In the genomic region with DNA sequence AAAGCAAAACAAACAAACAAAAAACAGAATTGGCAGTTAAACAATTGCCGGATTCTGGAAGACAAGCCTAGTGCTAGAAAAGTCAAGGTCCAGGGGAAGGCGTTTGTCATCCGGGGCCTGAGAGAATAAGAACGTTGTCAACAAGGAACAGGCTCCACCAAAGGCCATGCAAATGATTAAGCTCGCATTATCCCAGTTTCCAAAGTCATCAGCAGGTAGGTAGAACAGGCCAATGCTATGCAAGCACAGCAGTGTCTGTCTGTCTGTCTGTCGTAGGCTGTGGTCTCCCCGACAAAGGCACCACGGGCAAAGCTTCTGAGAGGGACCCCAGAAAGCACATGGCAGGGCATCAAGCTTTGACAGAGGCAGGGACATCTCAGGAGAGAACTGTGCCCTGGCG, we compare ENCODE assay signal across 20 mouse cellular contexts. TPM values are rescaled to one million over a fixed set of nuclear protein-coding genes. Genes with fewer than 3 reads are reported as not detected.
A peak's percentile ranks its signal among the peaks of the same experiment; 100 is the strongest.
DNase-seq lines count a peak whose midpoint lies in the region; ATAC-seq and TF ChIP-seq lines count a peak whose summit lies in the region.
"Had no signal": no experiment of that assay in that cellular context is flagged by ENCODE, and none has a peak within 500 bp of the region (broad histone marks: within the 10 kb centered on the region; RNA-seq: fewer than 3 reads in every experiment).

No protein-coding gene starts in this region.

- DNase-seq in kidney, adult 2 months: peak; percentile 41
- peak; percentile 56 for DNase-seq in midbrain, embryonic 11.5 days (ENCODE audit: low spot score, missing footprints)
- no peak for DNase-seq in midbrain, embryonic 14.5 days
- no peak for DNase-seq in cerebellum, adult 9-11 months
- DNase-seq: adrenal gland, postnatal 14 days; adrenal gland, postnatal 36 days; cerebellum, adult 11-12 months; cerebellum, adult 2 months; cerebellum, adult 9-10 months; cerebellum, postnatal 14 days; cerebellum, postnatal 36 days; embryo, embryonic 11 days had no signal

- no peak for ATAC-seq in kidney, embryonic 15.5 days (replicated peaks; ENCODE audit: low FRiP score)
- no peak for ATAC-seq in midbrain, embryonic 11.5 days (ENCODE audit: low FRiP score)
- ATAC-seq in midbrain, embryonic 14.5 days (ENCODE audit: low FRiP score, low TSS enrichment): no peak
- ATAC-seq: forebrain, embryonic 14.5 days; forebrain, embryonic 16.5 days had no signal

- TF ChIP-seq POLR2A in kidney, adult 2 months (IDR thresholded peaks at IDR 0.05; ENCODE audit: low read depth, low read length): no peak

- no peak overlapping the region for H3K9ac ChIP-seq in kidney, embryonic 15.5 days
- no peak overlapping the region for H3K9ac ChIP-seq in midbrain, embryonic 11.5 days (ENCODE audit: low read length)
- no peak overlapping the region for H3K9ac ChIP-seq in midbrain, embryonic 14.5 days (replicated peaks; ENCODE audit: low read length)
- H3K9ac ChIP-seq: embryonic facial prominence, embryonic 13.5 days; embryonic facial prominence, embryonic 15.5 days; forebrain, embryonic 12.5 days had no signal

- 71% methylated on average over 9 of the region's 9 CpGs for WGBS in kidney, adult 2 months
- WGBS in kidney, embryonic 15.5 days: 81% methylated on average over 9 of the region's 9 CpGs
- WGBS in midbrain, embryonic 11.5 days: 90% methylated on average over 9 of the region's 9 CpGs
- WGBS in midbrain, embryonic 14.5 days: 88% methylated on average over 9 of the region's 9 CpGs

- no peaks in the 10 kb centered on the region for H3K27me3 ChIP-seq in kidney, adult 2 months (replicated peaks; ENCODE audit: control insufficient read depth, insufficient read depth, low read length)
- H3K27me3 ChIP-seq in kidney, embryonic 15.5 days: peaks cover 7% of the 10 kb centered on the region; the same call in 1 of the 2 replicates
- no peaks in the 10 kb centered on the region for H3K27me3 ChIP-seq in midbrain, embryonic 11.5 days (ENCODE audit: control insufficient read depth, insufficient read depth, low read length)
- H3K27me3 ChIP-seq in midbrain, embryonic 14.5 days (ENCODE audit: control insufficient read depth, insufficient read depth, low read length): no peaks in the 10 kb centered on the region
- H3K27me3 ChIP-seq: embryonic facial prominence, embryonic 13.5 days; embryonic facial prominence, embryonic 15.5 days had no signal

- H3K9me3 ChIP-seq in kidney, embryonic 15.5 days (replicated peaks): no peaks in the 10 kb centered on the region; the same call in 1 of the 2 replicates
- no peaks in the 10 kb centered on the region for H3K9me3 ChIP-seq in midbrain, embryonic 11.5 days (ENCODE audit: control insufficient read depth, low read length)
- no peaks in the 10 kb centered on the region for H3K9me3 ChIP-seq in midbrain, embryonic 14.5 days (ENCODE audit: control insufficient read depth, low read length)
- H3K9me3 ChIP-seq: embryonic facial prominence, embryonic 15.5 days; forebrain, embryonic 10.5 days; forebrain, embryonic 12.5 days had no signal

- H3K4me3 ChIP-seq in kidney, adult 2 months (ENCODE audit: insufficient read depth, low read depth, low read length): no peak overlapping the region
- no peak overlapping the region for H3K4me3 ChIP-seq in kidney, embryonic 15.5 days (replicated peaks)
- no peak overlapping the region for H3K4me3 ChIP-seq in midbrain, embryonic 11.5 days (ENCODE audit: low read depth, low read length)
- H3K4me3 ChIP-seq in midbrain, embryonic 14.5 days (replicated peaks; ENCODE audit: low read depth, low read length): no peak overlapping the region
- H3K4me3 ChIP-seq: embryonic facial prominence, embryonic 13.5 days; embryonic facial prominence, embryonic 15.5 days; erythroblast, embryonic 14.5 days; forebrain, embryonic 10.5 days; forebrain, embryonic 12.5 days had no signal

- no peak overlapping the region for H3K4me2 ChIP-seq in kidney, embryonic 15.5 days
- no peak overlapping the region for H3K4me2 ChIP-seq in midbrain, embryonic 11.5 days
- H3K4me2 ChIP-seq in midbrain, embryonic 14.5 days (ENCODE audit: low read length): no peak overlapping the region
- H3K4me2 ChIP-seq: embryonic facial prominence, embryonic 13.5 days; embryonic facial prominence, embryonic 15.5 days; forebrain, embryonic 12.5 days had no signal

- TF ChIP-seq CTCF in kidney, adult 2 months (conservative IDR thresholded peaks at IDR 0.05; ENCODE audit: insufficient read depth, insufficient read length, low read depth, low read length): no peak

- no peaks in the 10 kb centered on the region for H3K36me3 ChIP-seq in kidney, adult 2 months (ENCODE audit: control insufficient read depth, insufficient read depth, low read length)
- no peaks in the 10 kb centered on the region for H3K36me3 ChIP-seq in kidney, embryonic 15.5 days
- H3K36me3 ChIP-seq in midbrain, embryonic 11.5 days (ENCODE audit: control insufficient read depth, insufficient read depth, low read length): no peaks in the 10 kb centered on the region
- no peaks in the 10 kb centered on the region for H3K36me3 ChIP-seq in midbrain, embryonic 14.5 days (ENCODE audit: control insufficient read depth, insufficient read depth, low read length)
- H3K36me3 ChIP-seq: embryonic facial prominence, embryonic 13.5 days; embryonic facial prominence, embryonic 15.5 days; forebrain, embryonic 10.5 days; forebrain, embryonic 12.5 days had no signal

- no peak overlapping the region for H3K27ac ChIP-seq in kidney, adult 2 months (ENCODE audit: insufficient read depth, low read depth, low read length)
- H3K27ac ChIP-seq in kidney, embryonic 15.5 days: no peak overlapping the region
- H3K27ac ChIP-seq in midbrain, embryonic 11.5 days (ENCODE audit: low read depth, low read length): no peak overlapping the region
- no peak overlapping the region for H3K27ac ChIP-seq in midbrain, embryonic 14.5 days (replicated peaks; ENCODE audit: low read depth, low read length)
- H3K27ac ChIP-seq: embryonic facial prominence, embryonic 13.5 days; embryonic facial prominence, embryonic 15.5 days; forebrain, embryonic 10.5 days; forebrain, embryonic 12.5 days had no signal

- H3K4me1 ChIP-seq in kidney, adult 2 months (ENCODE audit: control insufficient read depth, insufficient read depth, low read length): no peaks in the 10 kb centered on the region
- peaks cover 11% of the 10 kb centered on the region for H3K4me1 ChIP-seq in kidney, embryonic 15.5 days
- no peaks in the 10 kb centered on the region for H3K4me1 ChIP-seq in midbrain, embryonic 11.5 days (ENCODE audit: control insufficient read depth, insufficient read depth, low read length)
- H3K4me1 ChIP-seq in midbrain, embryonic 14.5 days (ENCODE audit: control insufficient read depth, insufficient read depth, low read length): 0 out of 2 replicates have a peak, but pooled peaks cover 2% of the 10 kb centered on the region
- H3K4me1 ChIP-seq: embryonic facial prominence, embryonic 15.5 days had no signal

RNA-seq across cellular contexts. Expression of a gene that starts 9.1 kb away (rescaled TPM):
- polyA plus RNA-seq in kidney, adult 2 months (2012; rRNA removed): 8.3 and 10.2 TPM in 2 replicates
- polyA plus RNA-seq in kidney, embryonic 15.5 days (2015; fragmentation: Nextera tagmentation; extraction: Ambion mirVana): 11.1 and 13.0 TPM in 2 replicates
- polyA plus RNA-seq in midbrain, embryonic 11.5 days (2014; fragmentation: Nextera tagmentation; extraction: Ambion mirVana): 9.6 and 10.1 TPM in 2 replicates
- 14.7 and 14.9 TPM in 2 replicates for polyA plus RNA-seq in midbrain, embryonic 14.5 days (2014; fragmentation: Nextera tagmentation; extraction: Ambion mirVana)
- polyA plus RNA-seq: erythroblast, embryonic 14.5 days had no signal

Comparison
In these comparisons a context has a peak if more than half of its experiments do, and no peak if none do; other contexts are left out.
1. DNase-seq: peak in kidney, adult 2 months (single experiment) and midbrain, embryonic 11.5 days (single experiment); none in midbrain, embryonic 14.5 days (single experiment) and cerebellum, adult 9-11 months (single experiment).